Mouse (Mus musculus) CD4-positive helper T cell, adult 2 months (primary cell): ENCODE measurements around the gene Scamp5.
"Not testable (repeated sequence)": the region's sequence is repeated elsewhere in the genome, so short reads cannot be mapped to it uniquely, and the experiment has no call there.

ENCODE experiments used
- DNase-seq: peaks from one replicate; pipeline ENCODE4 v3.0.0-alpha.2; 2012; ENCODE audit warnings: low read depth, missing footprints, low spot score

Scamp5 gene

GRCm38 (mm10) chr9:57452624-57453462 lies 15.0 kb downstream of the Scamp5 start:
- no peak for DNase-seq

GRCm38 (mm10) chr9:57449715-57450114 lies 18.1 kb downstream of the Scamp5 start:
- DNase-seq = no peak

GRCm38 (mm10) chr9:57440620-57441019 lies 27.2 kb downstream of the Scamp5 start:
- DNase-seq = no peak

- DNase-seq = peak; percentile 96
Measured at GRCm38 (mm10) chr9:57439522-57440295, 28.2 kb downstream of the Scamp5 start, which contains the start of gene Ppcdc. Gene Ppcdc, minus strand, starts transcription at chr9:57440124.

- no peak for DNase-seq
Measured at GRCm38 (mm10) chr9:57439083-57439482, 28.8 kb downstream of the Scamp5 start.

- no peak for DNase-seq
Measured at GRCm38 (mm10) chr9:57437896-57438614, 29.8 kb downstream of the Scamp5 start.

- no peak for DNase-seq
Measured at GRCm38 (mm10) chr9:57436166-57436565, 31.7 kb downstream of the Scamp5 start.

- no peak for DNase-seq
Measured at GRCm38 (mm10) chr9:57434405-57435165, 33.3 kb downstream of the Scamp5 start.

GRCm38 (mm10) chr9:57433097-57434032 lies 34.5 kb downstream of the Scamp5 start:
- peak; percentile 83 for DNase-seq

GRCm38 (mm10) chr9:57432480-57432879 lies 35.4 kb downstream of the Scamp5 start:
- no peak for DNase-seq

GRCm38 (mm10) chr9:57431202-57431601 lies 36.7 kb downstream of the Scamp5 start:
- DNase-seq = no peak

- DNase-seq = no peak
Measured at GRCm38 (mm10) chr9:57428391-57428790, 39.5 kb downstream of the Scamp5 start.

- no peak for DNase-seq
Measured at GRCm38 (mm10) chr9:57427937-57428336, 39.9 kb downstream of the Scamp5 start.

- not testable (repeated sequence) for DNase-seq
Measured at GRCm38 (mm10) chr9:57427123-57427522, 40.7 kb downstream of the Scamp5 start.

GRCm38 (mm10) chr9:57425116-57425515 lies 42.7 kb downstream of the Scamp5 start:
- DNase-seq = no peak

GRCm38 (mm10) chr9:57424066-57424465 lies 43.8 kb downstream of the Scamp5 start:
- DNase-seq = no peak

GRCm38 (mm10) chr9:57421688-57422111 lies 46.2 kb downstream of the Scamp5 start:
- DNase-seq = peak; percentile 20

- peak; percentile 81 for DNase-seq
Measured at GRCm38 (mm10) chr9:57421121-57421571, 46.7 kb downstream of the Scamp5 start.

- DNase-seq = peak; percentile 45
Measured at GRCm38 (mm10) chr9:57420321-57421120, 47.3 kb downstream of the Scamp5 start.
